Mouse (Mus musculus) heart, postnatal 0 days (tissue): ENCODE data around the gene Fcho1.

Experiments used
- CTCF ChIP-seq: IDR thresholded peaks from 2 replicates; pipeline ENCODE4 v1.5.1; 2016; ENCODE audit warnings: antibody characterized with exemption, control low read depth, low read depth
- EP300 ChIP-seq: IDR thresholded peaks from 2 replicates; pipeline ENCODE4 v1.6.1; 2016; ENCODE audit warnings: antibody characterized with exemption, low read depth

DNA sequence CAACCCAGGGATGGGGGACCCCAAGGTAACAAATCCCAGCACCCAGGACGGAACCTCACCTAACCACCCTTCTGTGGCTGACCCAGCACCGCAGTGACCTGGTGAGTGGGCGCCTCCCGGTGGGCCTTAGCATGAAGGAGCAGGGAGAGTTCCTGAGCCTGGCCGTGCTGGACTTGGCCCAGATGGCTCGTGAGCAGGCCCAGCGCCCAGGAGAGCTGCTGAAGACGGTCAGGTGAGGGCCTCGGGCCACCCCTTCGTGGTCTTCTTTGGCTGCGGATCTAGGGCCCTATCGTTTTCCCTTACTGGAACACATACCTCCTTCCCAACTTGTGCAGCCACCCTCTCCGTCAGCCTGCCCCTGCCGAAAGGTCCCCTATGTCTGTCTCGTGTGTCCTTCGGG, 46.4 kb downstream of the Fcho1 start:
- TF ChIP-seq CTCF: no peak
- no peak for TF ChIP-seq EP300
